Mouse (Mus musculus): ENCODE measurements around the gene Clps. TPM values are rescaled to one million over a fixed set of nuclear protein-coding genes. Genes with fewer than 3 reads are reported as not detected.

Gene Clps
- polyA plus RNA-seq, 1 experiment from 2014 or later: 0.46 TPM

- 54% methylated on average over 6 of the region's 6 CpGs for WGBS
- peak overlapping the region; percentile 65; the same call in 1 of the 2 replicates for H3K27ac ChIP-seq
Measured at GRCm38 (mm10) chr17:28512696-28513095, 47.9 kb downstream of the Clps start.

GRCm38 (mm10) chr17:28511616-28512541, 48.7 kb downstream of the Clps start:
- H3K36me3 ChIP-seq: no peaks in the 10 kb centered on the region
- peaks cover 49% of the 10 kb centered on the region for H3K4me1 ChIP-seq
- DNase-seq (ENCODE audit: low spot score): no peak
- H3K27ac ChIP-seq: 0 out of 2 replicates have a peak overlapping the region, but pooled peaks have one; percentile 65
- H3K9me3 ChIP-seq: no peaks in the 10 kb centered on the region
- 23% methylated on average over 9 of the region's 9 CpGs for WGBS
- peak overlapping the region; percentile 52; the same call in 1 of the 2 replicates for H3K4me3 ChIP-seq
- H3K27me3 ChIP-seq (ENCODE audit: insufficient read depth, poor library complexity, severe bottlenecking): peaks cover 57% of the 10 kb centered on the region

More at GRCm38 (mm10) chr17:28512696-28513095, 47.9 kb downstream of the Clps start:
- no peak for DNase-seq (ENCODE audit: low spot score)
- Histone ChIP-seq H3K36me3 (no peaks in the 10 kb centered on the region), H3K27me3 (ENCODE audit: insufficient read depth, poor library complexity, severe bottlenecking) (peaks cover 65% of the 10 kb centered on the region), H3K4me1 (peaks cover 46% of the 10 kb centered on the region), H3K9me3 (no peaks in the 10 kb centered on the region), H3K4me3 (no peak overlapping the region)

GRCm38 (mm10) chr17:28510445-28511342, 49.9 kb downstream of the Clps start:
- H3K4me1 ChIP-seq: peaks cover 51% of the 10 kb centered on the region
- no peaks in the 10 kb centered on the region for H3K36me3 ChIP-seq
- peaks cover 45% of the 10 kb centered on the region for H3K27me3 ChIP-seq (ENCODE audit: insufficient read depth, poor library complexity, severe bottlenecking)
- WGBS: 2% methylated on average over 28 of the region's 28 CpGs
- H3K27ac ChIP-seq: peak overlapping the region; percentile 80
- DNase-seq (ENCODE audit: low spot score): no peak
- peak overlapping the region; percentile 52 for H3K4me3 ChIP-seq
- no peaks in the 10 kb centered on the region for H3K9me3 ChIP-seq

Small RNA genes within 50 kb of the gene (microRNA-seq; reads per million reads assigned to microRNA genes)
- not detected for gene Gm25195
- gene Mir6969: not detected

Other genes starting within 250 kb of the Clps start
- 25.8 and 30.6 TPM in 2 replicates for gene Fance, start 247.2 kb downstream of the Clps start, polyA plus RNA-seq (2016; fragmentation: Nextera tagmentation; extraction: Ambion mirVana)
- 345 and 365 TPM in 2 replicates for gene Rpl10a, start 232.3 kb downstream of the Clps start, polyA plus RNA-seq (2016; fragmentation: Nextera tagmentation; extraction: Ambion mirVana)
- gene Tead3, start 209.9 kb downstream of the Clps start, polyA plus RNA-seq (2016; fragmentation: Nextera tagmentation; extraction: Ambion mirVana): 6.3 and 6.5 TPM in 2 replicates
- 5.0 and 5.7 TPM in 2 replicates for gene Tulp1, start 195.5 kb downstream of the Clps start, polyA plus RNA-seq (2016; fragmentation: Nextera tagmentation; extraction: Ambion mirVana)
- 16.0 and 21.9 TPM in 2 replicates for gene Fkbp5, start 43.2 kb downstream of the Clps start, polyA plus RNA-seq (2016; fragmentation: Nextera tagmentation; extraction: Ambion mirVana)
- 0.10 TPM in 1 of 2 replicates, not detected in the other for gene Armc12, start 30.0 kb downstream of the Clps start, polyA plus RNA-seq (2016; fragmentation: Nextera tagmentation; extraction: Ambion mirVana)
- not detected in 2 replicates for gene Clpsl2, start 11.4 kb downstream of the Clps start, polyA plus RNA-seq (2016; fragmentation: Nextera tagmentation; extraction: Ambion mirVana)
- 0.25 and 0.41 TPM in 2 replicates for gene Lhfpl5, start 14.9 kb upstream of the Clps start, polyA plus RNA-seq (2016; fragmentation: Nextera tagmentation; extraction: Ambion mirVana)
- gene Srpk1, start 61.9 kb upstream of the Clps start, polyA plus RNA-seq (2016; fragmentation: Nextera tagmentation; extraction: Ambion mirVana): 63.7 and 83.2 TPM in 2 replicates
- gene Slc26a8, start 129.5 kb upstream of the Clps start, polyA plus RNA-seq (2016; fragmentation: Nextera tagmentation; extraction: Ambion mirVana): 0.15 and 0.34 TPM in 2 replicates
- gene Mapk14, start 130.6 kb upstream of the Clps start, polyA plus RNA-seq (2016; fragmentation: Nextera tagmentation; extraction: Ambion mirVana): 34.3 and 48.9 TPM in 2 replicates
- gene AC170998.1, start 165.3 kb upstream of the Clps start, polyA plus RNA-seq (2016; fragmentation: Nextera tagmentation; extraction: Ambion mirVana): 2.6 and 3.2 TPM in 2 replicates
- 5.3 and 13.6 TPM in 2 replicates for gene Mapk13, start 208.5 kb upstream of the Clps start, polyA plus RNA-seq (2016; fragmentation: Nextera tagmentation; extraction: Ambion mirVana)
- 14.1 and 14.5 TPM in 2 replicates for gene Brpf3, start 240.3 kb upstream of the Clps start, polyA plus RNA-seq (2016; fragmentation: Nextera tagmentation; extraction: Ambion mirVana)